Mouse (Mus musculus): ENCODE measurements around the gene Egfl7.

- TF ChIP-seq CTCF (IDR thresholded peaks at IDR 0.05; ENCODE audit: insufficient read depth, low read length) (0 out of 2 replicates have a peak, but pooled peaks have one; percentile 8), POLR2A (IDR thresholded peaks at IDR 0.05; ENCODE audit: borderline replicate concordance, extremely low read depth, low read depth, low read length) (no peak; the same call in 1 of the 2 replicates)
Measured at GRCm38 (mm10) chr2:26603720-26604671, 24.2 kb downstream of the Egfl7 start, which contains the start of gene Agpat2.

All from lung, adult 2 months (tissue).